Mouse (Mus musculus) C2C12 (cell line): Measurements from ENCODE around the gene Gm42715.

Experiments used
- CTCF ChIP-seq: IDR thresholded peaks from one replicate; pipeline ENCODE4 v1.5.1; 2011; ENCODE audit not compliant: control insufficient read depth, insufficient read depth, insufficient read length
- MYOG ChIP-seq: IDR thresholded peaks from one replicate; pipeline ENCODE4 v1.6.1; 2011; ENCODE audit not compliant: control insufficient read depth, insufficient read length; ENCODE audit errors: extremely low read depth

DNA sequence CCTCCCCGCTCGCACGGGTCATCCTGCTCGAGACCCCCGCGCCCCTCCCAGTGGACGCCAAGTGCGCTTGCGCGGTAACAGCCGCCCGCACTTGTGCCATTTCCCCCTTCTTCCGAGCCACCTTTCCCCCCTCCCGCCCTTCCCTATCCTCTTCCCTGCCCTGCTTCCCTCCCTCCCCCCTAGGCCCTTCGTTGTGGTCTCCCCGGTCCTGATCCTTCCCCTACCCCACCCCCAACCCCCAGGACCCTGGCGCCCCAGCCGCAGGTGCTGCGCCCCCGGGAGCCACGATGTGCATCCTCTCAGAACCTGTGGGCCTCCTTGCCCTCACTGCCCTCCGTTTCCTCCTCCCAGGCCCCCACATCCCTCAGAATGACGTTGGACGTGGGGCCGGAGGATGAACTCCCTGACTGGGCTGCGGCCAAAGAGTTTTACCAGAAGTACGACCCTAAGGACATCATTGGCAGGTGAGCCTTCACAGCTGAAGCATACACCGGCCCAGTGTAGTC, 54.2 kb downstream of the Gm42715 start:
- TF ChIP-seq CTCF, result no peak
- no peak for TF ChIP-seq MYOG
